Mouse (Mus musculus) thymus, adult 2 months (tissue): ENCODE results near the gene Smurf2. TPM values are rescaled to one million over a fixed set of nuclear protein-coding genes. Genes with fewer than 3 reads are reported as not detected.
A peak's percentile ranks its signal among the peaks of the same experiment; 100 is the strongest.

Experiments used
- DNase-seq: peaks from one replicate; pipeline ENCODE4 v3.0.0; 2021
- H3K27ac ChIP-seq: fragments of 200-500 bp; 2 replicates; pipeline ENCODE4 v1.5.1; 2012; ENCODE audit warnings: low read length, control low read depth; ENCODE audit not compliant: control insufficient read depth, insufficient read depth
- H3K27me3 ChIP-seq: fragments of 200-500 bp; 2 replicates; pipeline ENCODE4 v1.6.1; 2012; ENCODE audit warnings: mild to moderate bottlenecking, low read length, moderate library complexity, mixed read lengths; ENCODE audit not compliant: control insufficient read depth, insufficient read depth
- H3K36me3 ChIP-seq: fragments of 200-500 bp; 2 replicates; pipeline ENCODE4 v1.6.1; 2012; ENCODE audit warnings: mild to moderate bottlenecking, low read length, moderate library complexity; ENCODE audit not compliant: control insufficient read depth, insufficient read depth
- H3K4me1 ChIP-seq: fragments of 200-500 bp; replicated peaks from 2 replicates; pipeline ENCODE4 v1.6.1; 2012; ENCODE audit warnings: low read length; ENCODE audit not compliant: control insufficient read depth, insufficient read depth
- H3K4me3 ChIP-seq: fragments of 200-500 bp; 2 replicates; pipeline ENCODE4 v1.5.1; 2012; ENCODE audit warnings: mild to moderate bottlenecking, low read length, control low read depth, moderate library complexity; ENCODE audit not compliant: control insufficient read depth, insufficient read depth
- CTCF ChIP-seq: fragments of 200-500 bp; IDR thresholded peaks from 2 replicates; pipeline ENCODE4 v1.5.1; 2012; ENCODE audit warnings: mild to moderate bottlenecking, control low read depth, low read length, moderate library complexity, borderline replicate concordance; ENCODE audit not compliant: control insufficient read depth, poor library complexity, insufficient read depth; ENCODE audit errors: extremely low read depth
- POLR2A ChIP-seq: fragments of 200-500 bp; IDR thresholded peaks from 2 replicates; pipeline ENCODE4 v1.6.1; 2012; ENCODE audit warnings: mild to moderate bottlenecking, low read length, control low read depth, moderate library complexity; ENCODE audit not compliant: control insufficient read depth, poor library complexity, insufficient read depth; ENCODE audit errors: extremely low read depth
- WGBS: fragments of 180-500 bp; shearing (Covaris S2); methylation state at CpG from one replicate; pipeline ENCODE4 v1.1.7; 2018; 5-methylcytosine and 5-hydroxymethylcytosine counted together
- polyA plus RNA-seq: library from polyadenylated mRNA; depleted of rRNA; stranded (reverse); fragments of >200 nt; gene quantifications from 2 replicates; pipeline ENCODE4 v1.2.3, GENCODE M21; 2012

The Smurf2 gene
- polyA plus RNA-seq, 1 experiment, result 9.9 TPM

DNA sequence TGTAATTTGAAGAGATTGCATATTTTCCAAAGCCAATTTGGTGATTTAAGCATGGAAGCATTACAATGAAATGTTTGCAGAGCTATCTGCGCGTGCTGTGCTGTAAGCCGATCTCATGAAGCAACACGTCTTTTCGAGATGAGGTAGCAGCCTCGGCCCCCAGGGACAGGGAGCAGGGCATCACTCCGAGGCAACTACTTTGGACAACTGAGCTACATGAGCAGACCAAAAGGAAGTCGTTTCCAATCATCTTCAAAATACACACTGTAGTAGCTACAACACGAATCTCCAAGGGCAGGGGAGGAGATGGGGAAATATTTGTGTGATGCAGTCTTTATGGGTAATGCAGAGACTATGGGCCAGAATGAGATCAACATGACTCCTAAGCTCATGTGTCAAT is 9.9 kb upstream of the Smurf2 start:
- 94% methylated on average over 9 of the region's 9 CpGs for WGBS
- no peak for DNase-seq
- Histone ChIP-seq H3K27ac (no peak overlapping the region), H3K4me1 (no peaks in the 10 kb centered on the region), H3K4me3 (no peak overlapping the region), H3K27me3 (no peaks in the 10 kb centered on the region), H3K36me3 (no peaks in the 10 kb centered on the region)
- no peak for TF ChIP-seq CTCF
- no peak for TF ChIP-seq POLR2A

DNA sequence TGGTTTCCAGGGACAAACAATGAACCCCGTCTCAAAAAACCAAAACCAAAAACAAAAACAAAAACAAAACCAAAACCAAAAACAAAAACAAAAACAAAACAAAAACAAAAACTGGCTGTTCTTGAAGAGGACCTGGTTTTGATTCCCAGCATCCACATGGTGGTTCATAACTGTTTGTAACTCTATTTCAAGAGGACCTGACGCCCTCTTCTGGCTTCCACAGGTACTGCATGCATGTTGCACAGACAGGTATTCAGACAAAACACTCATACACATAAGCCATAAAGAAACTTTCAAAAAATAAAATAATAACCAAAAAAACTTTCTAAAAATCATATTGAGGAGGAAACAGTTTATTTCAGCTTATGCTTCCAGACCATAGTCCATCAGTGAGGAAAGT is 8.4 kb upstream of the Smurf2 start:
- no peak for TF ChIP-seq POLR2A
- no peak for TF ChIP-seq CTCF
- H3K27ac ChIP-seq, result no peak overlapping the region
- H3K36me3 ChIP-seq, result no peaks in the 10 kb centered on the region
- peak; percentile 10 for DNase-seq
- no peaks in the 10 kb centered on the region for H3K4me1 ChIP-seq
- H3K4me3 ChIP-seq, result no peak overlapping the region
- WGBS, result 77% methylated on average over 2 of the region's 2 CpGs
- no peaks in the 10 kb centered on the region for H3K27me3 ChIP-seq

DNA sequence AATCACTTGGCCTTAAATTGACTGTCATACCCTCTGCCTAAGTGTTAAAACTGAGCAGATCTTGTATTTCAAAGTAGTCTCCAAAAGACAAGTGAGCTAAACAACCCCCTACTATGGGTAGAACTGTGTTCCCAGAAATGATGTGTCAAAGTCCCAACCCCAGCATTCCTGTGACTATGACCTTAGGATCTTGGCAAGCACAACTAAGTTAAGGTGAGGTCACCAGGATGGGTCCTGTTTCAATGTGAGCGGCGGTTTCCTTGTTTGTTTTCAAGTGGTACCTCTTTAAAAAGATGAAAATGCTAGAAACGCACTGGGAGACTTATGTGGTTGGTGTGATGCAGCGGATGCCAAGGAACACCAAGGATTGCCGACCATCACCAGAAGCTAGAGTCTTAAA is 7.4 kb upstream of the Smurf2 start:
- DNase-seq, result no peak
- Histone ChIP-seq H3K36me3 (no peaks in the 10 kb centered on the region), H3K27ac (no peak overlapping the region), H3K4me1 (no peaks in the 10 kb centered on the region), H3K4me3 (no peak overlapping the region), H3K27me3 (no peaks in the 10 kb centered on the region)
- TF ChIP-seq POLR2A, result no peak
- TF ChIP-seq CTCF, result no peak
- WGBS, result 98% methylated on average over 5 of the region's 5 CpGs

DNA sequence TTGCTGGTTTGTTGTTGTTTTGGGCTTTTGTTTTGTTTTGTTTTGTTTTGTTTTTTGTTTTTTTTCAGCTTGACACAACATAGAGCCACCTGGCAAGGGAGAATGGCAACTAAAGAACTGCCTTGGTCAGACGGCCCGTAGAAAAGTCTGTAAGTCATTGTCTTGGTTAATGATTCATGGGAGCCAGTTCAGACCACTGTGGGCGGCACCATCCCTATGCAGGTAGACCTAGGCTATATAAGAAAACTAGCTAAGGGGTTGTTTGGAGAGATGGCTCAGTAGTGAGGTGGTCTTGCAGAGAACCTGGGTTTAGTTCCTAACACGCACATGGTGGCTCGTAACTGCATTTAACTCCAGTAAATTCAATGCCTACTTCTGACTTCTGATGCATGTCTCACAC is 6.7 kb upstream of the Smurf2 start:
- TF ChIP-seq CTCF (no peak), POLR2A (no peak)
- H3K36me3 ChIP-seq, result no peaks in the 10 kb centered on the region
- no peak for DNase-seq
- no peak overlapping the region for H3K27ac ChIP-seq
- no peak overlapping the region for H3K4me3 ChIP-seq
- WGBS, result 98% methylated on average over 5 of the region's 5 CpGs
- H3K4me1 ChIP-seq, result no peaks in the 10 kb centered on the region
- H3K27me3 ChIP-seq, result no peaks in the 10 kb centered on the region

DNA sequence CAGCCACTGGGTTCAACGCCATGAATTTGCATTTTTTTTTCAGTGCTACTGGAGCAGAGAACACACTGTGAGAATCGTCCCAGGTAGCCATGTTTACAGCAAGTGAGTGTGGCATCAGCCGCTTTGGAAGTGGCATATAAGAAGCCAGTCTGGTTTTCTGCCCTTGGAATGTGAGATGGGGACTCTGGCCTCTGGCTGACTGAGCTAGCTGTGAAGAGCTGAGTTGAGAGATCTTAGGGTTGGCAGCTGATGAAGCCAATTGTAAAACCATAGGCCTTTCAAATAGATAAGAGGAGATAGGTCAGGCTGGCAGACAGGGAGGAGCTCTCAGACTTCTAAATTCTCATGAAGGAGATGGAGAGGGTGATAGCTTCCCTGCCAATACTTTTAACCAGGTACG is 6.2 kb upstream of the Smurf2 start:
- no peak overlapping the region for H3K27ac ChIP-seq
- H3K36me3 ChIP-seq, result no peaks in the 10 kb centered on the region
- TF ChIP-seq POLR2A, result no peak
- TF ChIP-seq CTCF, result no peak
- no peaks in the 10 kb centered on the region for H3K27me3 ChIP-seq
- 90% methylated on average over 4 of the region's 4 CpGs for WGBS
- no peak overlapping the region for H3K4me3 ChIP-seq
- DNase-seq, result no peak
- no peaks in the 10 kb centered on the region for H3K4me1 ChIP-seq

DNA sequence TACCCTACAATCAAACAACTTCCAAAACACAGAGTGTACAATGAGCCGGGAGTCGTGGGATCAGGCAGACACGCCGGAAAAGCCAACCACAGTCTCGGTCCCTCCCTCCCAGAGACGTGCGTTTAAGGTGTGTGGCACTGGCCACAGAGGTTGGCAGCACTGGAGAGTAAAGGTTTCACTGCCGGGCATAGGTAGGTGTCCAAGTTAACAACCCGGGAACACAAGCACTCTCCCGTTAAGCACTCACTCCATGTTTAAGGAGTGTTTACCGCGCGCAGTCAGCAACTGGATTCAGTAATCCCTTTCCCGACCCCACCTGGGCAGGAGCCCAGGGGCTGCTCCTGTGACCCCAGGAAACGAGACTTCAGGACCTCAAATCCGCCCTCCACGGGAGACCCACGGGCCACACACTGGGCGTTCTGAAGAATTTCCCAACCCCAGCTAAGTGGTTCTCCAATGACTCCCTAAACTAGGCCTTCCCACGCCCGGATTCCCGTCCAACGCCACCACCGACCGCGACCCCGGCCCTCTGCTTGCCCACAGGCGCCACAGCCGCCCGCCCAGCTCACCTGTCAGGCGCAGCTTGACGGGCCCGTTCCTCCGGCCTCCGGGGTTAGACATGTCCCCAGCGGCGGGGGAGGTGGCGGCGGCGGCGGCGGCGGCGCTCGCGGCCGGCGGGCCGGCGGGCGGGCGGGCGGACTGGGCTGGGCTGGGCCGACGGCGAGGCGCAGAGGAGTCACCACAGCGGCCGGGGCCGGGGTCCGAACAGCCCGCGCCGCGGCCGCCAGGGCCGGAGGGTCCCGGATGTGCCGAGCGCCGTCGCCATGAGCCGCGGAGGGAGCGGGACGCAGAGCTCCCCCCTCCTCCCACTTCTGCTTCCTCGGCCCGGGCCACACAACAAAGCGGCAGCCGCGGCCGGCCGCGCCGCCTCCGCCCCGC is 634 bp downstream of the Smurf2 start:
- peaks cover 7% of the 10 kb centered on the region for H3K4me1 ChIP-seq
- no peaks in the 10 kb centered on the region for H3K27me3 ChIP-seq
- no peaks in the 10 kb centered on the region for H3K36me3 ChIP-seq
- TF ChIP-seq CTCF (no peak), POLR2A (no peak)
- peak overlapping the region; percentile 80 for H3K4me3 ChIP-seq
- WGBS, result 1% methylated on average over 67 of the region's 87 CpGs
- H3K27ac ChIP-seq, result no peak overlapping the region
- peak; percentile 44 for DNase-seq

DNA sequence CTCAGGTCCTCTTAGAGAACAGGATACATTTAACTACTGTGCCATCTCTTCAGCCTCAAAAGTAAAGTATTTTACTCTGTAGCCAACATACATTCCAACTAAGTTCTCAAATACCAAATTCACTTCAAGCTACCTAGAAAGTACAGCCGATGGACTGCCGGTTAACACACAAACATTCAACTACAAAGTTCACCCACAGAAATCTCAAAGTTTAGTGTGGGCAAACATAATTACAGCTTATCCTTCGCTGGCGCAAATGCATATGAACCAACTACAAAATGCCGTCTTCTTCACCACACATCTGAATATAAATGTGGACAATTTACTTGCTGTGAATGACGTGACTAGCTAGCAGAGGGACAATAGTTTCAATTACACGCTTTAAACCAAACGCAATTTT is 1.6 kb downstream of the Smurf2 start:
- Histone ChIP-seq H3K27ac (no peak overlapping the region), H3K36me3 (no peaks in the 10 kb centered on the region), H3K4me3 (no peak overlapping the region), H3K27me3 (no peaks in the 10 kb centered on the region), H3K4me1 (peaks cover 7% of the 10 kb centered on the region)
- no peak for DNase-seq
- TF ChIP-seq CTCF, result no peak
- WGBS, result 41% methylated on average over 8 of the region's 8 CpGs

DNA sequence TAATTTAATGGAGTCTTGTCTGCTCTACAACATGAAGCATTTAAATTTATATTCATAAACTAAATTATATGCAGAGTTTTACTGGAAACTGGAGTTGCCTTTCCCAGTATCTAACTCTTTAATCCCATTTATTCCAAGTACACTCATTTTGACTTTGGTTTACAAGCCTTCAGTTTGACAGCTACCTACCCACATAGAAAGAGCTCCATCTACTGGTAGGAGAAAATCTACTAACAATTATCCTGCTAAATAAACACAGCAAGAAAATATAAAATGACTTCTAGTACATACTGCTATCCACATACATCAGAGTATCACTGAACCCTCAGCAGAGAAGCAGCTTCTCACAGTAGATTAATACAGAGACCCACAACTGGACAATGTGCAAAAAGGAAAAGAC is 9.3 kb downstream of the Smurf2 start:
- H3K4me1 ChIP-seq, result no peaks in the 10 kb centered on the region
- TF ChIP-seq POLR2A (no peak), CTCF (no peak)
- DNase-seq, result no peak
- no peak overlapping the region for H3K27ac ChIP-seq
- H3K36me3 ChIP-seq, result no peaks in the 10 kb centered on the region
- H3K27me3 ChIP-seq, result no peaks in the 10 kb centered on the region
- H3K4me3 ChIP-seq, result no peak overlapping the region
